Mouse (Mus musculus) limb, embryonic 12.5 days (tissue): ENCODE results near the gene Idi2. TPM values are rescaled to one million over a fixed set of nuclear protein-coding genes. Genes with fewer than 3 reads are reported as not detected.
"Not testable (repeated sequence)": the region's sequence is repeated elsewhere in the genome, so short reads cannot be mapped to it uniquely, and the experiment has no call there.

Experiments used
- ATAC-seq: fragments of 200-750 bp; cut with Nextera tagmentation; 2 replicates; pipeline ENCODE4 v1.8.0; 2017; ENCODE audit warnings: low read depth, moderate TSS enrichment; ENCODE audit not compliant: insufficient number of reproducible peaks, insufficient read depth, low FRiP score, low TSS enrichment
- H3K27ac ChIP-seq: fragments of 300-500 bp; sonication (generic); 2 replicates; pipeline ENCODE4 v1.5.1; 2016; ENCODE audit warnings: mild to moderate bottlenecking, moderate library complexity
- H3K27me3 ChIP-seq: fragments of 300-500 bp; sonication (generic); 2 replicates; pipeline ENCODE4 v1.6.1; 2016; ENCODE audit warnings: mild to moderate bottlenecking, moderate library complexity
- H3K36me3 ChIP-seq: fragments of 300-500 bp; sonication (generic); 2 replicates; pipeline ENCODE4 v1.6.1; 2016; ENCODE audit warnings: mild to moderate bottlenecking, moderate library complexity
- H3K4me1 ChIP-seq: fragments of 300-500 bp; sonication (generic); replicated peaks from 2 replicates; pipeline ENCODE4 v1.6.1; 2016
- H3K4me2 ChIP-seq: fragments of 300-500 bp; sonication (generic); 2 replicates; pipeline ENCODE4 v1.6.1; 2016; ENCODE audit warnings: mild to moderate bottlenecking, moderate library complexity
- H3K4me3 ChIP-seq: fragments of 300-500 bp; sonication (generic); replicated peaks from 2 replicates; pipeline ENCODE4 v1.5.1; 2016; ENCODE audit warnings: mild to moderate bottlenecking
- H3K9ac ChIP-seq: fragments of 300-500 bp; sonication (generic); replicated peaks from 2 replicates; pipeline ENCODE4 v1.6.1; 2016; ENCODE audit warnings: mild to moderate bottlenecking, moderate library complexity
- H3K9me3 ChIP-seq: fragments of 300-500 bp; sonication (generic); 2 replicates; pipeline ENCODE4 v1.6.1; 2016; ENCODE audit warnings: mild to moderate bottlenecking, moderate library complexity
- WGBS: fragments of 180-500 bp; shearing (Covaris S2); methylation state at CpG from one replicate; pipeline ENCODE4 v1.1.7; 2016; 5-methylcytosine and 5-hydroxymethylcytosine counted together
- polyA plus RNA-seq: library from polyadenylated mRNA; unstranded; fragments of >200 nt; fragmentation: Nextera tagmentation; extraction: Ambion mirVana; gene quantifications from 2 replicates; pipeline ENCODE4 v1.2.1, GENCODE M21; 2016

The Idi2 gene
- polyA plus RNA-seq: not detected in 2 replicates

DNA sequence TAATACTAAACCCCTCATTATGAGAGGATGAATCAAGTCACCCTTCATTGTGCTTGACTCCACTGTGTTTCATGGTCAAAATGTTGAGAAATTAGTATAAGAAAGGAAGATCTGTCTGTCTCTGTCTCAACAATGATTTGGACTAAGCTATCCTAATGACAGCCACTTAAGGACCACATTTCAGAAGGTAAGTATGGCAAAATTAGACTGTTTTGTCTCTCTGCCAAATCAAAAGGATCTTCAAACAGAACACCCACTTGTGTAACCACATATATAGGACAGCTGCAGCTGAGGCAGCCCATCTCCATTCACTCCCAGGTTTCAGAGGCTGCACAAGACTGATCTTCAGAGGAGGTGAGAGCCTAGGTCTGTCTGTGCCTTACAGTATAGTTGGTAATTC is at the start of gene Idi2:
Gene Idi2 (plus strand): TSS at position 301 of the 400 bp plus-strand sequence.
- not testable (repeated sequence) for H3K4me1 ChIP-seq, H3K9ac ChIP-seq, H3K27ac ChIP-seq, H3K36me3 ChIP-seq, ATAC-seq, H3K4me3 ChIP-seq, H3K9me3 ChIP-seq, H3K4me2 ChIP-seq, H3K27me3 ChIP-seq

DNA sequence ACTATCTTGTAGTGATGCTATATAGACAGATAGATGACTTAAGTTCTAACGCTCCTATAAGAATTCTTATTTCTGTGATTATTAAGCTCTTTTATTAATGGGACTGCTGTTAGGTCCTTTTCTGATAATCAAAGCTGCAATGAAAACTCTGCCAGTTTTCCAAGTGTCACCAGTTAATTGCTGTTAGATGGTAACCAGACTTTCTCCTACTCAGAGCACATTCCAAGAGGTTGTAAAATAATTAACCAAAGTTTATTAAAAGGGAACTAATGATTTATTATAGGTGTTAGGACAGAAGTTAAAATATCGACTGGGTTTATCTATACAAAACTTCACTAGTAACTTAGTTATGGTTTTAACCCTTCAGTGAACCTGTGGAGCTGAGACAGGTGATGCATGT is 46.7 kb upstream of the Idi2 start:
- not testable (repeated sequence) for ATAC-seq, H3K4me2 ChIP-seq, H3K4me3 ChIP-seq, H3K36me3 ChIP-seq, H3K4me1 ChIP-seq, H3K27ac ChIP-seq, H3K27me3 ChIP-seq, H3K9ac ChIP-seq
- 71% methylated on average over 2 of the region's 2 CpGs for WGBS
- H3K9me3 ChIP-seq: peaks cover 14% of the 10 kb centered on the region; the same call in 1 of the 2 replicates

GRCm38 (mm10) chr13:8913890-8914289 is 38.8 kb upstream of the Idi2 start:
- H3K27ac ChIP-seq, H3K36me3 ChIP-seq, H3K4me2 ChIP-seq, H3K9ac ChIP-seq, H3K27me3 ChIP-seq, ATAC-seq, H3K9me3 ChIP-seq, H3K4me3 ChIP-seq, H3K4me1 ChIP-seq: not testable (repeated sequence)
- 89% methylated on average over 8 of the region's 8 CpGs for WGBS

DNA sequence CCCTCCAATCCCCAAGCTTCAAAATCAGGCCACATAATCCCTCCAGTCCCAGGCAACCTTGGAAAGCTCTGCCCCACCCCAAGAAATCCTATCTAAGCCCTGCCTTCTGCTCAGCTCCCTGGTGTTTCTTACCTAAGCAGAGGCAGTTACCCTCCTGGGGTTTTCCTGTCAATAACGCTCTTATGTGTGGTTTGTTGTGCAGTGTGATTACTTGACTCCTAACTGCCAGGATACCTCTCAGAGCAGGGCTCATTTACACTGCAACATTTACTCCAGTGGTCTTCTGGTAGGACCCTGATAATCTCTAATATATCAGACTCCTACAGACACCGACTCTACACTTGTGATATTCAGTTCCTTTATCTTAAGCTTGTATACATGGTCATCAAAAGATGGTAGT is 19.2 kb upstream of the Idi2 start:
- H3K9ac ChIP-seq: no peak overlapping the region
- no peaks in the 10 kb centered on the region for H3K27me3 ChIP-seq
- no peak overlapping the region for H3K27ac ChIP-seq
- no peaks in the 10 kb centered on the region for H3K9me3 ChIP-seq
- no peaks in the 10 kb centered on the region for H3K36me3 ChIP-seq
- no peak for ATAC-seq
- 59% methylated on average over 2 of the region's 2 CpGs for WGBS
- no peaks in the 10 kb centered on the region for H3K4me1 ChIP-seq
- no peak overlapping the region for H3K4me3 ChIP-seq
- no peak overlapping the region for H3K4me2 ChIP-seq

GRCm38 (mm10) chr13:8937611-8938140 is 15.0 kb upstream of the Idi2 start:
- not testable (repeated sequence) for H3K4me1 ChIP-seq, H3K9me3 ChIP-seq, H3K4me2 ChIP-seq, H3K4me3 ChIP-seq, H3K27ac ChIP-seq, H3K9ac ChIP-seq, H3K27me3 ChIP-seq, ATAC-seq, H3K36me3 ChIP-seq
- WGBS: 76% methylated on average over 6 of the region's 6 CpGs

- not testable (repeated sequence) for H3K9ac ChIP-seq, H3K4me1 ChIP-seq, ATAC-seq, H3K9me3 ChIP-seq, H3K4me2 ChIP-seq, H3K27me3 ChIP-seq, H3K27ac ChIP-seq, H3K4me3 ChIP-seq, H3K36me3 ChIP-seq
- WGBS: 85% methylated on average over 4 of the region's 4 CpGs
These were observed 11.6 kb upstream of the Idi2 start for GRCm38 (mm10) chr13:8941110-8941509.

GRCm38 (mm10) chr13:8941701-8942100 is 11.0 kb upstream of the Idi2 start:
- not testable (repeated sequence) for H3K4me3 ChIP-seq, H3K4me2 ChIP-seq, ATAC-seq, H3K27me3 ChIP-seq, H3K4me1 ChIP-seq, H3K9me3 ChIP-seq, H3K27ac ChIP-seq, H3K9ac ChIP-seq, H3K36me3 ChIP-seq
- 69% methylated on average over 1 of the region's 5 CpGs for WGBS

DNA sequence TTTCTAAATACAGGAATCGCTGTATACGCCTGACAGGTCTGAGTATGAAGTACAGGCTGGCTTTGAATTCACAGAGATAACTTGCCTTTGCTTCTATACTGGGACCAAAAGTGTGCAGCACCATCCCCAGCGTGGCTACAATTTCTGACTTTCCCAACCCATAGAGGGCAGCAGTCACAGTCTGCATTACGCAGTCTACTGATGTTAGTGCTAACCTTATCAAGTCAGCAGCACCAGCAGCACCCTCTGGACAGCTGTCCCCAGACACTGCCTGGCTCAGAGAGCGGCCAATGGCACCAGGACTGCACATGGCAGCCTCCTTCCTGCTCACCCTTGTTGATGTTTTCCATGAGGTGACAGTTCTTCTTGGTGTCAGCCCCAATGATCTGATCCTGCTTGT is 8.8 kb upstream of the Idi2 start:
- not testable (repeated sequence) for H3K27ac ChIP-seq, H3K9ac ChIP-seq, H3K4me2 ChIP-seq, H3K9me3 ChIP-seq, H3K4me1 ChIP-seq, H3K36me3 ChIP-seq, H3K27me3 ChIP-seq, ATAC-seq, H3K4me3 ChIP-seq
- no CpG with 5 or more reads among the region's 5 CpGs for WGBS

DNA sequence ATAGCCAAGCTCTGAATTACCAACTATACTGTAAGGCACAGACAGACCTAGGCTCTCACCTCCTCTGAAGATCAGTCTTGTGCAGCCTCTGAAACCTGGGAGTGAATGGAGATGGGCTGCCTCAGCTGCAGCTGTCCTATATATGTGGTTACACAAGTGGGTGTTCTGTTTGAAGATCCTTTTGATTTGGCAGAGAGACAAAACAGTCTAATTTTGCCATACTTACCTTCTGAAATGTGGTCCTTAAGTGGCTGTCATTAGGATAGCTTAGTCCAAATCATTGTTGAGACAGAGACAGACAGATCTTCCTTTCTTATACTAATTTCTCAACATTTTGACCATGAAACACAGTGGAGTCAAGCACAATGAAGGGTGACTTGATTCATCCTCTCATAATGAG is 4.5 kb upstream of the Idi2 start, which contains the start of gene Gm9745:
Gene Gm9745 (minus strand): TSS at position 101 of the 400 bp plus-strand sequence.
- H3K4me2 ChIP-seq, H3K27ac ChIP-seq, H3K9ac ChIP-seq, H3K4me1 ChIP-seq, H3K27me3 ChIP-seq, H3K9me3 ChIP-seq, ATAC-seq, H3K4me3 ChIP-seq, H3K36me3 ChIP-seq: not testable (repeated sequence)

DNA sequence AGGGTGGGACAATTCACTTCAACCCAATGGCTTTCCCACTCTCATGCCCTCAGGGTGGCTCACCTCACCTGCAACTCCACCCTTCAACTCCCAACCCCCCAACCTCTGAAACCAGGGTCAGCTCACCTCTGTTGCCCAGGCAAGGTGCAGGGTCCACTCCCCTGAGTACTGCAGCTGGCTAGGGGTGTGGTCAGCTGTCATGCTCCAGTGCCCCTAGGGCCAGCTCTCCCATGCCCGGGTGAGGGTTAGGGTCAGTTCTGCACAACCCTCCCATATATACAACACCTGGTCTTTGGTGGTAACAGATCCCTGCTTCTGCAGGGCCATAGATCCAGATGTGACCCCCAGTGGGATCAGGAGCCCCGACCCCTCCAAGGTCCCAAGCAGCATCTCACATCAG is 2.5 kb downstream of the Idi2 start:
- 91% methylated on average over 2 of the region's 2 CpGs for WGBS
- not testable (repeated sequence) for H3K9ac ChIP-seq, H3K27ac ChIP-seq, H3K27me3 ChIP-seq, H3K36me3 ChIP-seq, H3K4me1 ChIP-seq, H3K9me3 ChIP-seq, ATAC-seq, H3K4me2 ChIP-seq, H3K4me3 ChIP-seq

DNA sequence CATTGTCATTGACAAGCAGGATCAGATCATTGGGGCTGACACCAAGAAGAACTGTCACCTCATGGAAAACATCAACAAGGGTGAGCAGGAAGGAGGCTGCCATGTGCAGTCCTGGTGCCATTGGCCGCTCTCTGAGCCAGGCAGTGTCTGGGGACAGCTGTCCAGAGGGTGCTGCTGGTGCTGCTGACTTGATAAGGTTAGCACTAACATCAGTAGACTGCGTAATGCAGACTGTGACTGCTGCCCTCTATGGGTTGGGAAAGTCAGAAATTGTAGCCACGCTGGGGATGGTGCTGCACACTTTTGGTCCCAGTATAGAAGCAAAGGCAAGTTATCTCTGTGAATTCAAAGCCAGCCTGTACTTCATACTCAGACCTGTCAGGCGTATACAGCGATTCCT is 4.2 kb downstream of the Idi2 start:
- not testable (repeated sequence) for H3K4me1 ChIP-seq, ATAC-seq, H3K9me3 ChIP-seq, H3K27ac ChIP-seq, H3K27me3 ChIP-seq, H3K9ac ChIP-seq, H3K4me2 ChIP-seq, H3K4me3 ChIP-seq, H3K36me3 ChIP-seq
- WGBS: no CpG with 5 or more reads among the region's 5 CpGs

GRCm38 (mm10) chr13:8959058-8959457 is 6.4 kb downstream of the Idi2 start:
- not testable (repeated sequence) for H3K4me1 ChIP-seq, ATAC-seq, H3K27ac ChIP-seq, H3K9me3 ChIP-seq, H3K4me3 ChIP-seq, H3K27me3 ChIP-seq, H3K9ac ChIP-seq, H3K4me2 ChIP-seq, H3K36me3 ChIP-seq
- WGBS: 33% methylated on average over 1 of the region's 5 CpGs
